Mouse (Mus musculus) testis, adult 2 months (tissue): ENCODE measurements around the gene Fam129b. TPM values are rescaled to one million over a fixed set of nuclear protein-coding genes. Genes with fewer than 3 reads are reported as not detected.

Experiments
- H3K27ac ChIP-seq: fragments of 200-500 bp; 2 replicates; pipeline ENCODE4 v1.5.1; 2012; ENCODE audit warnings: low read depth, low read length; ENCODE audit not compliant: control insufficient read depth, insufficient read depth
- H3K27me3 ChIP-seq: fragments of 200-500 bp; 2 replicates; pipeline ENCODE4 v1.6.1; 2012; ENCODE audit warnings: mild to moderate bottlenecking, low read length, moderate library complexity; ENCODE audit not compliant: control insufficient read depth, insufficient read depth
- H3K36me3 ChIP-seq: fragments of 200-500 bp; 2 replicates; pipeline ENCODE4 v1.6.1; 2012; ENCODE audit warnings: mild to moderate bottlenecking, low read length; ENCODE audit not compliant: control insufficient read depth, insufficient read depth
- H3K4me1 ChIP-seq: fragments of 200-500 bp; 2 replicates; pipeline ENCODE4 v1.6.1; 2012; ENCODE audit warnings: low read length; ENCODE audit not compliant: control insufficient read depth, insufficient read depth
- H3K4me3 ChIP-seq: fragments of 200-500 bp; 2 replicates; pipeline ENCODE4 v1.5.1; 2012; ENCODE audit warnings: low read depth, mild to moderate bottlenecking, low read length, moderate library complexity, mixed read lengths; ENCODE audit not compliant: control insufficient read depth
- CTCF ChIP-seq: fragments of 200-500 bp; IDR thresholded peaks from 2 replicates; pipeline ENCODE4 v1.5.1; 2012; ENCODE audit warnings: low read depth, mild to moderate bottlenecking, inconsistent platforms, low read length, moderate library complexity; ENCODE audit not compliant: control insufficient read depth, insufficient read depth, insufficient replicate concordance
- POLR2A ChIP-seq: fragments of 200-500 bp; IDR thresholded peaks from 2 replicates; pipeline ENCODE4 v1.6.1; 2012; ENCODE audit warnings: low read depth, mild to moderate bottlenecking, inconsistent platforms, low read length, moderate library complexity; ENCODE audit not compliant: control insufficient read depth
- polyA plus RNA-seq: library from polyadenylated mRNA; depleted of rRNA; stranded (reverse); fragments of >200 nt; gene quantifications from 2 replicates; pipeline ENCODE4 v1.2.3, GENCODE M21; 2012

Gene Fam129b
- polyA plus RNA-seq, 1 experiment = 2.0 TPM

GRCm38 (mm10) chr2:32905297-32905696 is 29.4 kb downstream of the Fam129b start:
- H3K36me3 ChIP-seq = no peaks in the 10 kb centered on the region
- TF ChIP-seq POLR2A (no peak), CTCF (no peak)

DNA sequence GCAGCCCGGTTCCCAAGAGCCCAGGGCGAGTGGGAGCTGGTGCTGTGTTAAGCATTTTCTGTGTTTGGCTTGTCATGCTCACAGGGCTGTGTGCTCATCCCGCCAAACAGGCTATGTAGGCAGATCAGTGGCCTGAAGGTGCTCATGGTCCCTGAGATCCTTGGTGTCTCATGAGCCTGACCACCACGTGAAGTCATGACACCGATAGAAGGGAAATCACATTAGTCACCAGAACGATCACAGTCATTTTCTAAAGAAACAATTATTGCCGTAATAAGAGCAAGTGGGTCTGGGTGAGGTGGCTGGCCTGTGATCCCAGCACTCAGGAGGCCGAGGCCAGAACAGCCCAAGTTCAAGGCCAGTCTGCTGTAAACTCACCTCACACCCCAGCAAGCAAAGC is 31.5 kb downstream of the Fam129b start:
- no peak overlapping the region for H3K4me3 ChIP-seq
- H3K36me3 ChIP-seq = no peaks in the 10 kb centered on the region
- peaks cover 3% of the 10 kb centered on the region; the same call in 1 of the 2 replicates for H3K4me1 ChIP-seq
- no peak overlapping the region for H3K27ac ChIP-seq
- H3K27me3 ChIP-seq = no peaks in the 10 kb centered on the region
- TF ChIP-seq POLR2A = no peak
- TF ChIP-seq CTCF = no peak

More at GRCm38 (mm10) chr2:32905297-32905696, 29.4 kb downstream of the Fam129b start:
- Histone ChIP-seq H3K27me3 (no peaks in the 10 kb centered on the region), H3K27ac (no peak overlapping the region), H3K4me1 (no peaks in the 10 kb centered on the region; the same call in 1 of the 2 replicates), H3K4me3 (no peak overlapping the region)

DNA sequence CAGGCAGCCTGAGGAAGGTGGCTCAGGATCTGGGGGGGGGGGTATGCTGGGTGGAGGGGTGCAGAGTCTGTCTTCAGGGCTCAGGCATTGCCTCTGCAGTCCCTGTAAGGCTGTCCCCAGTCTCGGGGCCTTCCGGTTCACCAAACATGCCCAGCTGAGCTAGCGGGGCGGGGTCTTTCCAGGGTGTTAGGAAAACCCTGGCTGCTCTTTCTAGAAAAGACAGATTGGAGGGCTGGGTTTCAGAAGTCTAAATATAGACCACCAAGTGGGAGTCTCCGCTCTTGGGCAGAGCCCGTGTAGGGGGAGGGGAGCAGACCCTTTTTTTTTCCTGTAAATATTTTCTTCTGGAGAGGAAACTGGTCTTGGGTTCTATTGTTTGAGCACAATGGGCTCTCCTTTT is 32.4 kb downstream of the Fam129b start:
- Histone ChIP-seq H3K27me3 (no peaks in the 10 kb centered on the region), H3K4me3 (no peak overlapping the region)

DNA sequence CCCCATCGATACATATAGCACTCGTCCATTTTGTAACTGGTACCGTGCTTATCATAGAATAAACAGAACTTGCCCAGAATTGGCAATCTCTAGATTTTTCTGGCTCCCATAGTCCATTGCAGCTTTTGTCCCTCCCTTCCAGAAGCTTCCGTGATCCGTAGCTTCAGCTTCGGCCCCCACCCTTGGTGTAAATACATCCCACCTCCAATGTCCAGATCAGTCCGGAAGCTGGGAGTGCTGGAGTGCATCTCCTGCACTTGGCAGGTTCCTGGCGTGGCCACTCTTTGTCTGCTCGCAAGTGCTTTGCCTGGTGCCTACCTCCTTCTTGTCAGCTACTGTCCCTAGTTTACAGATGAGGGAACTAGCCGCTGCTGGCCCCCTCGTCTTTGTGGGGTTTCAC is 32.9 kb downstream of the Fam129b start:
- no peaks in the 10 kb centered on the region for H3K27me3 ChIP-seq
- H3K36me3 ChIP-seq = no peaks in the 10 kb centered on the region
- TF ChIP-seq CTCF (no peak), POLR2A (no peak)
- no peak overlapping the region for H3K4me3 ChIP-seq
- H3K4me1 ChIP-seq = peaks cover 3% of the 10 kb centered on the region; the same call in 1 of the 2 replicates
- H3K27ac ChIP-seq = no peak overlapping the region; the same call in 1 of the 2 replicates

More for the DNA sequence above, 32.4 kb downstream of the Fam129b start:
- Histone ChIP-seq H3K4me1 (peaks cover 3% of the 10 kb centered on the region; the same call in 1 of the 2 replicates), H3K36me3 (no peaks in the 10 kb centered on the region), H3K27ac (no peak overlapping the region)
- TF ChIP-seq CTCF (no peak), POLR2A (no peak)

GRCm38 (mm10) chr2:32911639-32912182 is 35.8 kb downstream of the Fam129b start:
- Histone ChIP-seq H3K4me1 (peaks cover 3% of the 10 kb centered on the region; the same call in 1 of the 2 replicates), H3K4me3 (no peak overlapping the region), H3K36me3 (no peaks in the 10 kb centered on the region), H3K27ac (no peak overlapping the region), H3K27me3 (no peaks in the 10 kb centered on the region)
- TF ChIP-seq CTCF = no peak
- no peak for TF ChIP-seq POLR2A

- Histone ChIP-seq H3K4me3 (no peak overlapping the region), H3K4me1 (peaks cover 3% of the 10 kb centered on the region; the same call in 1 of the 2 replicates), H3K27ac (no peak overlapping the region), H3K36me3 (no peaks in the 10 kb centered on the region), H3K27me3 (no peaks in the 10 kb centered on the region)
- TF ChIP-seq POLR2A (no peak), CTCF (peak; percentile 100)
Observed at GRCm38 (mm10) chr2:32912210-32912804, 36.4 kb downstream of the Fam129b start.

- Histone ChIP-seq H3K4me3 (no peak overlapping the region), H3K27ac (peak overlapping the region; percentile 74; the same call in 1 of the 2 replicates), H3K27me3 (no peaks in the 10 kb centered on the region), H3K4me1 (peaks cover 3% of the 10 kb centered on the region; the same call in 1 of the 2 replicates), H3K36me3 (no peaks in the 10 kb centered on the region)
- TF ChIP-seq POLR2A (no peak), CTCF (no peak)
Observed at GRCm38 (mm10) chr2:32914362-32914761, 38.4 kb downstream of the Fam129b start.

DNA sequence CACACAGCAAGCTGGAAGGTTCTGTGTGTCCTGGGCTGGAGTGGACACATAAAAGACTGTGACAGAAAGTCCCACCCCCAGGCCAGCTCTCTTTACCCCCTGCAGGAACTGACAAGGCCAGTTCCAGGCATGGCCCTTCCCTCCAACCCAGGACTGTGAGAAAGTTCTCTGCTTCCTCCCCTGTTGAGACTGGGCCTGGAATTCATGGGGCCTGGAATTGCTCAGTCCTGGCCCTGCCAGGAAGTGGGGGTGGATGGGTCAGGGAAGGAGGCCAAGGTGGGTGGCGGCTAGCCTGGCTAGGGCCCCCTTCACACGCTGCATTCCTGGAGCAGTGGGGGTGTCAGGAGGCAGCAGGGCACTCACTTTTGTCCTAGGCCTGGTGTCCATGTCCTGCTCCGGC is 39.0 kb downstream of the Fam129b start:
- Histone ChIP-seq H3K4me3 (no peak overlapping the region), H3K36me3 (no peaks in the 10 kb centered on the region), H3K4me1 (peaks cover 3% of the 10 kb centered on the region; the same call in 1 of the 2 replicates), H3K27me3 (no peaks in the 10 kb centered on the region), H3K27ac (no peak overlapping the region)
- no peak for TF ChIP-seq CTCF
- TF ChIP-seq POLR2A = no peak
